9 mouse cellular contexts compared by ENCODE assay signal in genomic region chr5:24739141-24739753, GRCm38 (mm10). TPM values are rescaled to one million over a fixed set of nuclear protein-coding genes. Genes with fewer than 3 reads are reported as not detected.
A peak's percentile ranks its signal among the peaks of the same experiment; 100 is the strongest.
DNase-seq lines count a peak whose midpoint lies in the region; ATAC-seq lines count a peak whose summit lies in the region.
"Had no signal": no experiment of that assay in that cellular context is flagged by ENCODE, and none has a peak within 500 bp of the region (broad histone marks: within the 10 kb centered on the region; RNA-seq: fewer than 3 reads in every experiment).

No protein-coding gene starts in this region.

- H3K36me3 ChIP-seq in stomach, embryonic 14.5 days (ENCODE audit: control insufficient read depth, insufficient read depth, low read length): no peaks in the 10 kb centered on the region

- H3K27me3 ChIP-seq in stomach, embryonic 14.5 days (ENCODE audit: control insufficient read depth, insufficient read depth, low read length): no peaks in the 10 kb centered on the region

- H3K4me1 ChIP-seq in stomach, embryonic 14.5 days (ENCODE audit: control insufficient read depth, insufficient read depth, low read length): peaks cover 17% of the 10 kb centered on the region; the same call in 1 of the 2 replicates

- peak overlapping the region; percentile 58; the same call in 1 of the 2 replicates for H3K27ac ChIP-seq in stomach, embryonic 14.5 days (ENCODE audit: low read length)

- DNase-seq in left cerebral cortex, postnatal 14 days (ENCODE audit: low spot score in 2 of 2): peak; percentile 56 to 60
- DNase-seq in left cerebral cortex, adult 8-10 months (ENCODE audit: low spot score in 2 of 2): no peak
- peak; percentile 83 to 89 for DNase-seq in heart, postnatal 14 days
- DNase-seq in layer of hippocampus, adult 9-10 months (ENCODE audit: low spot score): peak; percentile 36
- DNase-seq in lung, postnatal 36 days: peak; percentile 79
- DNase-seq in cerebellum, adult 11-12 months: no peak

- intact Hi-C loops in left cerebral cortex, postnatal 14 days (cut with DNase I): no loop called here
- intact Hi-C loops in heart, postnatal 14 days (cut with DNase I): no loop called here

- no peak overlapping the region for H3K4me3 ChIP-seq in stomach, embryonic 14.5 days (ENCODE audit: low read depth, low read length)

- ATAC-seq in common myeloid progenitor, adult 5-6 weeks (replicated peaks; ENCODE audit: low read depth, poor library complexity, severe bottlenecking): peak; percentile 97
- ATAC-seq in stomach, embryonic 14.5 days (ENCODE audit: insufficient number of reproducible peaks, insufficient read depth, low FRiP score, low read depth): no peak; the same call in 1 of the 2 replicates

- H3K4me2 ChIP-seq in stomach, embryonic 14.5 days (replicated peaks; ENCODE audit: low read depth, low read length): peak overlapping the region; percentile 10; the same call in 1 of the 2 replicates

- 42% methylated on average over 15 of the region's 15 CpGs for WGBS in stomach, embryonic 14.5 days

- H3K9me3 ChIP-seq in stomach, embryonic 14.5 days (ENCODE audit: control insufficient read depth, low read depth, low read length): no peaks in the 10 kb centered on the region

- no peak overlapping the region for H3K9ac ChIP-seq in stomach, embryonic 14.5 days (replicated peaks; ENCODE audit: low read depth, low read length)

RNA-seq across cellular contexts. Expression of gene Wdr86, which starts 8.7 kb away (rescaled TPM):
- total RNA-seq in left cerebral cortex, postnatal 14 days (2021): 1 to 10 TPM; 1.1 to 1.3 TPM
- 1 to 10 TPM in 2 of 4 experiments, under 1 TPM in 2; 0.33 to 2.2 (median 0.99) TPM for total RNA-seq in left cerebral cortex, adult 8-10 months (2022)
- total RNA-seq in common myeloid progenitor, adult 5-6 weeks (2017): 0.64 and 1.8 TPM in 2 replicates
- total RNA-seq in heart, postnatal 14 days (2021): 1 to 10 TPM in 1 of 2 experiments, under 1 TPM in 1; 0.78 to 1.0 TPM
- 18.7 and 21.0 TPM in 2 replicates for polyA plus RNA-seq in stomach, embryonic 14.5 days (2014; fragmentation: Nextera tagmentation; extraction: Ambion mirVana)

RNA-seq across cellular contexts. Expression of gene Crygn, which starts 18.6 kb away (rescaled TPM):
- total RNA-seq in left cerebral cortex, postnatal 14 days (2021): not detected
- total RNA-seq in left cerebral cortex, adult 8-10 months (2022): 1 to 10 TPM in 1 of 4 experiments, not detected in 3; 1.5 TPM
- 12.2 TPM in 1 of 2 replicates, not detected in the other for total RNA-seq in common myeloid progenitor, adult 5-6 weeks (2017)
- 1 to 10 TPM in 1 of 2 experiments, not detected in 1; 2.8 TPM for total RNA-seq in heart, postnatal 14 days (2021)
- 3.1 TPM in 1 of 2 replicates, not detected in the other for polyA plus RNA-seq in stomach, embryonic 14.5 days (2014; fragmentation: Nextera tagmentation; extraction: Ambion mirVana)
- polyA plus RNA-seq: embryonic facial prominence, embryonic 14.5 days had no signal

RNA-seq across cellular contexts. Expression of gene Nub1, which starts 53.9 kb away (rescaled TPM):
- 10 to 100 TPM; 67.5 to 73.9 TPM for total RNA-seq in left cerebral cortex, postnatal 14 days (2021)
- total RNA-seq in left cerebral cortex, adult 8-10 months (2022): 10 to 100 TPM; 85.4 to 91.5 (median 86.1) TPM
- total RNA-seq in common myeloid progenitor, adult 5-6 weeks (2017): 44.9 and 49.0 TPM in 2 replicates
- total RNA-seq in heart, postnatal 14 days (2021): 10 to 100 TPM; 28.5 to 31.1 TPM
- 33.5 and 36.0 TPM in 2 replicates for polyA plus RNA-seq in stomach, embryonic 14.5 days (2014; fragmentation: Nextera tagmentation; extraction: Ambion mirVana)

Comparison
In these comparisons a context has a peak if more than half of its experiments do, and no peak if none do; other contexts are left out.
1. DNase-seq: peak in left cerebral cortex, postnatal 14 days (2 of 2), heart, postnatal 14 days (2 of 2), layer of hippocampus, adult 9-10 months (single experiment) and lung, postnatal 36 days (single experiment); none in left cerebral cortex, adult 8-10 months (0 of 2) and cerebellum, adult 11-12 months (single experiment).